Mouse (Mus musculus) fat pad, adult 2 months (tissue): Measurements from ENCODE around the gene Dst.

Experiments
- DNase-seq: peaks from one replicate; pipeline ENCODE4 v3.0.0-alpha.2; 2011; ENCODE audit warnings: low read depth, low spot score; ENCODE audit errors: extremely low read depth

Gene Dst

DNA sequence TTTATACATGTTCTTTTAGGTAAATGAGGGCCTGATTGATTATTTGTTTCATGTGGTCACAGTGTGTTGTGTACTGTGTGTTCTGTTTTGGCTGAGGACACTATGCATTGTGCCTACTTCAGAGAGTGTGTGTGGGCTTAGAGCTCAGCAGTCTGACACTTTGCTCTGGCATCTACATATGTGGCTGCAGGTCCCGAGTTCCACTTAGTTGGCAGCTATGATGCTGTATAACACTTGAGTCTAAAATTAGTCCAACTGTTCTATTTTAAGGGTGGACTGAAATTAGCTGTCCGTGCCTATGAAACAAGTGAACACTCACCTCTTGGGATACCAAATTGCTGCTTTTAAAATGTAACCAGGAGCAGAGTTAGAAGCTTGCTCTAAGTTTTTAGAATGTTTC is 113.5 kb downstream of the Dst start:
- no peak for DNase-seq

DNA sequence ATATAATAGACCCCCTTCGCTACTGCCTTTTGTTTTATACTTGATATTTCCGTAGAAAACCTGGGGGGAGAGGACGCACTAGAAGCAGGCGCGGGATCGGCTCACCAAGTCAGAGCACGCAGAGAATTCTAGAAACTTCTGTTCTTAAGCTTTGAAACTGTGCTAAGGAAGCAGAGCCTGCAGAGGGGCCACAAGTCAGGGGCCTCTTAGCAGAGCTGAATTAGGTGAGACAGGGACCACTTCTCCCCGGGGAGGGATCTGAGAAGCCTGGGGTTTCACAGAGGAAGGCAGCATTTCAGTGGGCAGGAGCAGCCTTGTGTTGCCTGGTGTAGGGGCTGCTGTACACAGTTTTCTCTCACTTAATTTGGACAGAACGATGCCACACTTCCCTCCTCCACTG is 115.1 kb downstream of the Dst start:
- no peak for DNase-seq

DNA sequence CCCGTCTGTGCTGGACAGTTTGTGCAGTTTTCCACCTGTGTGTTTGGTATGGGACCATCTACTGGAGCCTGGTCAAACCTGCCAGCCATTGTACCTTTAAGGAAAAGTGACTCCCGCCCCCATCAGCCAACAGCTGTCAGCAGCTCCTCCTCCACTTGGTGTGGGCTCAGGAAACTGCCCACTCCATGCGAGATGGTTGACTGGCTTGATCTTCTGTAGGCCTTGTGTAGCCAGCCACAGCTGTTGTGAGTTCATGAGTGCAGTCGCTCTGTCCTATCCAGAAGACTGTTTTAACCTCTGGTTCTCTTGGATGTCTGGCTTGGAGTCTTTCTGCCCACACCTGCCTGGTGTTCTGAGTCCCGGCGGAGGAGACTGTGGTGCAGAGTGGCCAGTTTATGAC is 117.9 kb downstream of the Dst start:
- DNase-seq = no peak

DNA sequence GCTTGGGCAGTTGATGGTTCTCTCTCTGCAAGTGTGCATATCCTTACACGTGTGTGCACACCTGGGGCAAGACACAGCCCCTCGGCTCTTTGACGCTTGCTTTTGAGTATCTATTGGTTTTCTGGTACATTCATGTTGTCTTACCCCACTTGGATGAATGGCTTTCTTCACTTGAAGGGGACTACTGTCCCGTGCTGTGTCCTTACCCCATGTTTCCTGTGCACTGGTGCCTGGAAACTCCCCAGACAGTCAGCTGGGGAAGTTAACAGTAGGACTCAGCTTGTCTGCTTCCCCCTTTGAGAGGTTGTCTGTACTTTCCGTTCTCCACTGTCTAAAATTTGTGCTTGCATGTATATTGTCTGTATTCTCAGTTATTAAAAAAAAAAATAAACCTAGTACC is 120.7 kb downstream of the Dst start:
- DNase-seq = no peak

DNA sequence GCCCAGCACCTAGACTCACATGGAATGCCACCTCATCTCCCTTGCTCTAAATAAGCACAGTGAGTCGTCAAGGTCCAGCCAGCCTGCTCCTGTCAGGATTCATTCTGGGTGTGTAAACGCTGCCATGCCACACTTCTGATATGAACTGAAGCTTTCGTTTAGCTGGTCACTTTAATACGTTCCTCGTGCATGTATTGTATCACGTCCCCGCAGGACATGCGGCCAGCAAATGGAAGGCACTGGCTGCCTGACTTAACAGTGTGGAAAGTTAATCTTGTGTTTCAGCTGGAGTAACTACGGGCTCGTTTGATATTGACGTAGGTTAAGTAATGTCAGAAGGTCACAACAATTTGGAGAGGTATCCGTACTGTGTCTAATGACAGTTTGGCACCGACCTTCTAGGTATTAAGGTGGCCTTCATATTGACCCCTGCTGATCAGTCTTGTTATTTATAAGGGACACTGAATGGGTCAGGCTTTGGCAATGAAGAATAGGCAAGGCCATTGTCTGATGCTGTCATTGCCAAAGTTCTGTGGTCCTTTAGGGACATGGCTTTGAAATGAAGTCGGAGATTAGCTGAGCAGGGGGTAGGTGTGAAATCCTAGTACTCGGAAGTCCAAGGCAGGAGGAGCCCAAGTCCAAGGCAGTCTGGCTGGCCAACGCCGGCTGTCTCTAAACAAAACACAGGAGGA is 122.5 kb downstream of the Dst start:
- no peak for DNase-seq

DNA sequence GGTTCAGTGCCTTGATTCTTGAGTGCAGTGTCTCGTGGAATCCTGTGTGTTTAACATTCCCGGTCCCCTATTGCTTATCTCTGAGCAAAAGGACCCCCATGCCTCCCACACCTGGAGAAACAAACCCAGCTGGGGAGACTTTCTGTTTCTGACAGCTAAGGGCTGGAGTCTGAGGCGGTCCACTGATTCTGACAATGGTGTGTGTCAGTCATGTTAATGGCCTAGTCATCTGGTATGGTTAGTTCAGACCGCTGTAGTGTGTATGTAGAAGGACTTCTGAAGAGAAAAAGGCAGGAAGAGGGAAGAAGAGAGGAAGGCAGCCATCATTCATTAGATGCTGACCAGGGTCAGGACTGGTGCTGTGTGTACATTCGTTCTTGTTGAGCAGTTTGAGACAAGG is 125.0 kb downstream of the Dst start:
- no peak for DNase-seq

DNA sequence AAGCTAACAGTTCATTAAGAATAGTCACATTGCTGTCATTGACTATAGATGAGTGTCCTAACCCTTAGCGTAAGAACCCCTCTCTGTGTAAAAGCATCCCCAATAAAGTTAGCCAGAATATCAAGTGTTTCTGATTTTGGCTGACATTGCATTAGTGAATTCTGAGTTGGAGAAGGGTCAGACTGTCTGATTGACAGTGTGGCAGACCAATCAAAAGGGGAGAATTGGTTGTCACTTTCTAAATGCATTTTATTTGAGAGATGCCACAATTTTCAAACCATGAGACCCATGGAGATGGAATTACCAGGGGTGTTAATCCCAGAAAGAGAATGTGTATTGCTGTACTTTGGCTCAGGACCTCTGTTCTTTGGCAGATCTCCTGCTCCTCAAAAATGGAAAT is 125.5 kb downstream of the Dst start:
- no peak for DNase-seq

DNA sequence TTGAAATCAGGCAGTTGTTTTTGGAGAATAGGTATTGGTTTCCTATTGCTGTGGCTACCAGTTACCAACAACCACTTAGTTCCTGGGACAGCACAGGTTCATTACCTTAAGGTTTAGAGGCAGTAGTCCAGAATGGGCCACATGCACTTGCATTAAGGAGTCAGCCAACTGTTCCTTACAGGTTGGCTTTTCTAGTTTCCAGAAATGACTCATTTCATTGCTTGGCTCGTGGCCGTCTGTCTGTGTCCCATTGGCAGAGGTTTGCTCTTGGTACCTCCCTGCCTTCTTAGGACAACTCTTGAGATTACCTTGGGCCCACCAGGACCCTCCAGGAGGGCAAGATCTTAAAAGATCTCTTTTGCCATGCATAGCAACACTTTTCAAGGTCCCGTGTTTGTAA is 125.9 kb downstream of the Dst start:
- DNase-seq = no peak

DNA sequence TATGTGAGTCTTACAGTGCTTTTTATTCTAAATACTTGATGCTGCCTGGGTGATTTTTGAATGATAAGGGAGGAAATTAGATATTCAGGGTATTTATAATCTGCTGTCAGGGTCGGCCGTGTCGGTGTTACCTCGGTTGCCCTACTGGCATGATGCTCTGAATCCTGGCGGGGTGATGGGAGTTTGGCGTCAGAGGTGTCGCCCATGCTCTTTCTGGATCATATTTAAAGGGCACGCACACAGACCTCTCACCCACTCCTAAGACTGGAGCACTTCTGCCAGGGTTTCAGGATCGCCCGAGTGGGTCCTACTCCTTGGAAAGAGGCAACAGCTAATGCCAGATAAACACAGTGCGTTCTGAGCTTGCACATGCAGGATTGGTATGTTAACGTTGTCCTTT is 128.1 kb downstream of the Dst start:
- DNase-seq = no peak

DNA sequence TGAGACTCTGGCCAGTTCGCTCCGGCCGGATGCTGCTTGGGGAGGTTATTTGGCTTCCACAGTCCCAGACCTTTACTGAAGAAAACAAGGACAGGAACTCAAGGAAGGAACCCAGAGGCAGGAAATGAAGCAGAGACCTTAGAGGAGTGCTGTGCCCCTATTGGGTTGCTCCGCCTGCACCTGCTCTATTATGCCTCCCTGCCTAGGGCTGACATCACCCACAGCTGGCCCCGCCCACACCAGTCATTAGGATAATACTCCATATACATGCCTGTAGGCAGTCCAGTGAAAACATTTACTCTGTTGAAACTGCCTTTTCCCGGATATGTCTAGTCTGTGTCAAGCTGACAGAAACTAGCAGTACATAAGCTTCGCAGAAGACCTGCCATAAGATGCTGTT is 130.5 kb downstream of the Dst start:
- no peak for DNase-seq

DNA sequence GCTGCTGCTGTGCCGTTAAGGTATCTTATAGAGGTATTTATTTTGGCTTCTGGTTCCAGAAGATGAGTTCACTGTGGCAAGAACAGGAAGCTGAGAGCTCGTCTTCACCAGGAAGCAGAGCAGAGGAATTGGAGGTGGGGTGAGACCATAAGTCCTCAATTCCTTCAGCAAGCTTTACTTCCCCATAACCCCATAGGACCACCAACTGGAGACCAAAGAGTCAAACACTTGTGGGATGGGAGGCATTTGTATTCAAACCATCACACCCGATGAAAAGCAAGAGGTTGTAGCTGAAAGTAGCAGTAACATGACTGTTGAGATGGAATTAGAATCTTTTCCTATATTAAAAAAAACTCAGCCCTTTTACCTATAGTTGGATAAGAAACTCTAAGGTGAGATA is 132.0 kb downstream of the Dst start:
- DNase-seq = no peak

DNA sequence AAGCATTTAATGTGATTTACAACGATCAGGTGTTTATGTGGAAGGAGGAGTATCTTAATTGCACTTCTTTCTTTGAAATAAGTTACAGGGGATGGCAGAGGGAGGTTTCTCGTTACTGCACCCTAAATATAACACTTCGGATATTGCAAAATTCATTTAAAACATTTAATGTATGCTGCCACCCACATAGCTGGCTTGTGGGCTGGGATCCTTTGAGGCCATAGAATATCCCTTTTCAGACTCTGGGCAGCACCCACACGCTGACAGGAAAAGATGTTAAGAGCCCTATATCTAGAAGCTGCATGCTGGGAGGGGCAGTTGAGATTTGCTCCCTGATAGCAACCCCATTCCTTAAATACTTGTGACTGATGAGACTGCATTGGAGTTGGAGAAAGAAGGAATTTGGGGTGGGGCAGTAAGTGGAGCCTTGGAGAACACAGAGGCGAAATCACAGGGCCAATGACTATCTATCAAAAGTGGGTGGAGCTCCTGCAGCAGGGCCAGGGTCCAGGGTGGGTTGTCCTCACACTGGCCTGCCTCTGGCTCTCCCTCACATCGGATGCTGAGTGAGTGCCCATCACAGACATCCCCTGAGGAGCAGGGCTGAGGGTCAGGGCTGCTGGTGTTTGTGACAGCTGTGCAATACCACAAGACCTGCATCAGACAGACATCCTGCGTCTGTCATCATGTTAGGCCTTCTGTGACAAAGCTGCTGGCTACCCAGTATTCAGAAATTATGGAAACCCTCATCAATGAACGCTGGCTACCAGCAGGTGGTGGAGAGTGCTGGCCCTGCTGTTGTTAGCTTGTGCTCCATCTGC is 133.1 kb downstream of the Dst start:
- DNase-seq = no peak

DNA sequence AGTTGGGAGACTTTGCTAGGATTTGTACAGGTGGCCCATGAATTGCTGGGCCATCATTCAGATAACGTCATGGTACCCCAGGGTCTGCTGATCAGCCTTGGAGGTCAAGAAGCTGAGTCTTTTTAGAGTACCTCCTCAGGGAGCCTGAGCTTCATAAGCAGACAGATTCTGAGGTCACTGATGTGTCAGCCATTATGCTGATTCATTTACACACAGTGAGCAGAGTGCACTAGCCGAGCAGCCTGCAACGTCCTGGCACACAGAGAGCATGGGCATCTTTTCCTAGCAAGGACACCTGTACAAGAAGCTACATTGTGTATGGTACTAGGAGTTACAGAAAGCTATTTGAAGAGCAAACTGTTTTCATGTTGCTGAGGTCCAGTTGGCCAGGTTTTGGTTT is 134.3 kb downstream of the Dst start:
- no peak for DNase-seq

DNA sequence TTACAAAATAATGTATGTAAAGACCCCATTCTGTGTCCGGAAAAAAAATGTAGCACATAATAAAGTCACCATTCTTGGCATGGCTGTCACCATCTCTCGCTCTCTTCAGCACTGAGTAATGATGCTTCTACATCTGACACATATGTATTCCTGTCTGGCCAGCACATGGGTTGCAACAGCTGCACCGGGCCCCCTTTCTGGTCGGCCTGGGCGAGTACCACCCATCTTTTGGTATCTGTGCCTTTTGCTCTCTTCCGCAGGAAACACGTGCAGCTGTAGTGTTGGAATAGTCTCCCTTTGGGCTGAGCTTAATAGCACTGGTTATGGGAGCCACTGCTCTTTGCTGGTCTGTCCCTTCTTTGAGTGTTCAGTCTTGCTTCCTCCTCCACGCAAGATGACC is 135.3 kb downstream of the Dst start:
- no peak for DNase-seq

DNA sequence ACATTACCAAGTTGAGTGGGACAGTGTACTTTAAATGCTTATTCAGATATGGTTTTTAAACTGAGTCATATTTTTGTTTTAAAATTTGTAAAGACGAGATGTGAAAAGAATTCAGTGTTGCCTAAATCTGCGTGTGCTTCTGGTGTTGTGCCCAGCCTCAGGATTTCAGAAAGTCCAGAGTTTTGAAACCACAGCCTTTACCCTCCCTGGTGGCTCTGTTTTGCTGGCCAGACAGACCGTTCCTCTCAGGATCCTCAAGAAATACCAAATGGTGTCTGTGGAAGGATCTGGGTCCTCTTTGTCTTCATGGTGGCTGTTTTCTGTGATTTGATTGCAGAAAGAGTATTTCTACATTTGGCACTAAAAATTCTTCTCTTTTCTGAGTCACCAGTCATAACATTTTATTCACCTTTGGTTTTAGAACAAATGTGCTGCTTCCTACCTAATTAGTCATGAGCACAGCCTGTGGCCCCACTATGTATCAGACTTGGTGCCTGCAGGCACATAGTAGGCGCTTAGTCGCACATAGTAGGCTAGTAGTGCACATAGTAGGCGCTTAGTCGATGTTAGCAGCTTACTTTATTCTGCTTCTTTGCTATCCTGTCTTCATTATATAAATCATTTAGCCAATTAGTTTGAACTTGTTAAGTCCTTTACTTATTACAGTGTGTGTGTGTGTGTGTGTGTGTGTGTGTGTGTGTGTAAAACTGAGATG is 136.0 kb downstream of the Dst start:
- no peak for DNase-seq

DNA sequence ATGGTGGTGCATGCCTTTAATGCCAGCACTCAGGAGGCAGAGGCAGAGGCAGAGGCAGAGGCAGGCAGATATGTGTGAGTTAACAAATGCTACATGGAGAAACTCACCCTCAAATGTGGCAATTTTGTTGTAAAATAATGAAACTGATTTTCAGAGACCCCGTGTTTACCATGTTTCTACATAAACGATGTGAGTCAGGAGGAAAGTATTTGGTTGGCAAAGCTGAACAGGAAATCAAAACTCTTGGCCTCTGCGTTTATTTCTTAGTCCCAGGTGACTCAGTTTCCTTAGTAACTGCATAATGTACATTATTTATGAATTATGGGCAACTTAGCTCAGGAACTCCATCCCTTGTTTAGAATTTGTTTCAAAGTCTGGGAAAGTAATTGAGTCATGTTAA is 136.7 kb downstream of the Dst start:
- DNase-seq = no peak

DNA sequence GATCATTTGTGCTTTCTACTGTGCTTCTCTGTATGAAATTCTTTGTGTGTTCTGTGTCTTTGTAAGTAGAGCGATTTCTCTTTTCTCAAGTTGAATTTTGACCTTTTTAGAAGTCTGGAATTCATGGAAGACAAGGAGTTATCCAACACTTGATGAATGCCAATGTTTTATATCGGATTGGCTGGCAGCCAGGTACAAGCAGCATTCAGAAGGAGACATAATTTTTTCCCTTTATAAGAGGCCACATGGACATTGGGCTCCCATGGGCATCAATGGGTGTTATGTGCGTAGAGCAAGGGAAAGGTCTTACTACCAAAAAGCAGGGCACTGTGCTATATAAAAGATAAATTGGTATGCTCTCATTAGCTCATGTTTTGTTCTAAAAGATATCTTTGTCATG is 139.3 kb downstream of the Dst start:
- DNase-seq = no peak

DNA sequence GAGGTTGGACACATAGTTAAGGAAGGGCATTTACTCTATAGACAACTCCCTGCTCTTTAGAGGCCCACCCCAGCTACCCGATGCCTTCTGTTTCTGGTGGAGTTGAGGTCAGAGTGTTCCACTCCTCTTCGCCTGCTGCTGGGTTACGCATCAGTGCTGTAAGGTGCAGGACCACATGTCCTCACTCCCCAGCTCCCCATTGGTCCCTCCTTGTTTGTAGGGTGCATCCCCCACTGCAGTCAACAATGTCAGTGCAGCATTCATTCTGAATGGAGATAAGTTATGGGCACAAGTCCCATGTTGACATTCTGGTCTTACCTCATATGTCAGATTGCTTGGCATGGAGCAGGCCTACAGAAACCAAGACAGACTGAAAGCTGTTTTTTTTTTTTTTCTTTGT is 143.2 kb downstream of the Dst start:
- no peak for DNase-seq

DNA sequence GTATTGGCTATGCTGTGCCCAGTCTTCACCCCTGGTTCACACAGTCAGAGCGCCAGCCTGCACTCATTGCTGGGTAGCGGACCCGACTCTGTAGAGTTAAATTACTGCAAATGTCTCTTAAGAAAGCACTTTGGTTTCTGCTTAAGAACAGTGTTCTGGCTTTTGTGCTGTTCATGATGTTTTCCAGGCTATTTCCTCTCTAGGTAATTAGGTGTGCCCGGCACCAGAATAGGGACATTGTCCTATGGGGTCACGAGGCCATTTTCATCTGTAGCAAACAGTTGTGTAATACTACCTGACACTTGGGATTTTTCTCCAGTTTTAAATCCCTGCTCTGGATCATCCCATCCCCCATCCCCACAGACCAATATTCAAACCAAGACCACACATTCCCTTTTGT is 144.4 kb downstream of the Dst start:
- no peak for DNase-seq

DNA sequence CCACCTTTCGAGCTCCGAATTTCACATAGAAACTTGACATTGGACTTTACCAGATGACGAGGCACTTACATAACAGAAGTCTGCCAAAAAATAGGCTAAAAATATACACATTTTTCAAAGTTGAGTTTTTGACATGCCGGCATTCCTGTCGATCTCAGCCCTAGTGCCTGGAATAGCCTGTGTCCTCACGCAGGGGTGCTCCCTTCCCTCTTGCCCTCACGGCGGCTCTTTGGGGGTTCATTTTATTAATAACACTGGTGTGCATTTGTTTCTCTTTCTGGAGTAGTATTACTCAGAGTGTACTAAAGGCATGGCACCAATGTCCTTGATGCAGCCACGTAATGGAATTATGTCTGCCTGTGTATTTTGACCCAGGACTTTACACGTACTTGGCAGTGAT is 146.9 kb downstream of the Dst start:
- DNase-seq = no peak

DNA sequence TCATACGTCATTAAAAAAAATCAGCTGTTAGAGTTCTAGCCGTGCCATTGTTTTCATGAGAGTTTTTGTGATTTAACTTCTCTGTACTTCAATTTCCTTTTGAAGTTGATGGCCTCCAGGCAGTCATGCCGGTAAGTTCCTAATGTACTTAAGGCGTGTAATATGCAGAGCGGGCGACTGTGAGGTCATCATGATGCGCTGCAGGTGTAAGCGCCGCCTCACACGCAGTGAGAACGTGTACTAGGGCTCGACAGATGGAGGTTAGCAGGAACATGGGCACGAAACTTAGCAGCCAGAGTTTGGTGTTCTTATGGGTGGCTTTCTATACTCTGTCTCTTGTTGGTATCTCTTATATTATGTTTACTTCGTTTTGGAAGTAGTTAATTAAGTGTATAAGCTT is 148.6 kb downstream of the Dst start:
- DNase-seq = no peak

DNA sequence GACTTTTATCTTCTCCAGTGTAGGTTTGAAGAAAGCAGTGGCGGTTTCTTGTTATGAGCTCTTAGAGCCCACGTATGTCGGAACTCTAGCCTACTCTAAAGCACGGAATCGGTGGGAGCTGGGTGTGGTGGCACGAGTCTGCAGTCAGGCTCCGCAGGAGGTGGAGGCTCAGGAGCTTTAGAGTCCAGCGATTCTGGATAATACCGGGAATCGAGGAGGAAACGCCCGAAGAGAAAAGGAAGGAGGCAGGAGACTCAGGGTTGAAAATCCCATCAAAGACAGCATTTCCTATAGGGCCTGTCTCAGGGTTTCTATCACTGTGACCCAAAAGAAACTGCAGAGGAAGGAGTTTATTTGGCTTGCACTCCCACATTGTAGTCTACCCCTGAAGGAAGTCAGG is 151.2 kb downstream of the Dst start:
- no peak for DNase-seq
